Mouse (Mus musculus): ENCODE measurements around the gene Gtdc1. TPM values are rescaled to one million over a fixed set of nuclear protein-coding genes. Genes with fewer than 3 reads are reported as not detected.

Gtdc1 gene
- total and polyA plus RNA-seq, 2 experiments = 2.9 to 9.3 TPM

GRCm38 (mm10) chr2:44519236-44519635 is 408.2 kb downstream of the Gtdc1 start:
- WGBS = 78% methylated on average over 3 of the region's 3 CpGs

GRCm38 (mm10) chr2:44518085-44518484 is 409.4 kb downstream of the Gtdc1 start:
- Histone ChIP-seq H3K9ac (ENCODE audit: low read depth, low read length) (no peak overlapping the region), H3K27me3 (ENCODE audit: control insufficient read depth, insufficient read depth, low read length) (no peaks in the 10 kb centered on the region), H3K79me2 (ENCODE audit: control insufficient read depth, insufficient read depth, low read length) (no peaks in the 10 kb centered on the region), H3K4me3 (ENCODE audit: insufficient read depth, low read depth, low read length) (no peak overlapping the region), H3K4me1 (ENCODE audit: control insufficient read depth, insufficient read depth, low read length) (no peaks in the 10 kb centered on the region), H3K36me3 (ENCODE audit: control insufficient read depth, insufficient read depth, low read length) (no peaks in the 10 kb centered on the region), H3K27ac (replicated peaks; ENCODE audit: insufficient read depth, low read depth, low read length) (no peak overlapping the region)
- DNase-seq (ENCODE audit: extremely low read depth, low read depth, low spot score) = no peak
- no peak for TF ChIP-seq CTCF (IDR thresholded peaks at IDR 0.05; ENCODE audit: low read depth, low read length)
- no peak for TF ChIP-seq POLR2A (IDR thresholded peaks at IDR 0.05; ENCODE audit: extremely low read depth, insufficient read depth, low read length)
- 90% methylated on average over 4 of the region's 4 CpGs for WGBS

More at GRCm38 (mm10) chr2:44519236-44519635, 408.2 kb downstream of the Gtdc1 start:
- H3K27ac ChIP-seq (replicated peaks; ENCODE audit: insufficient read depth, low read depth, low read length) = no peak overlapping the region
- H3K79me2 ChIP-seq (ENCODE audit: control insufficient read depth, insufficient read depth, low read length) = no peaks in the 10 kb centered on the region
- no peak for DNase-seq (ENCODE audit: extremely low read depth, low read depth, low spot score)
- H3K9ac ChIP-seq (ENCODE audit: low read depth, low read length) = no peak overlapping the region
- TF ChIP-seq CTCF (IDR thresholded peaks at IDR 0.05; ENCODE audit: low read depth, low read length) = no peak
- no peak for TF ChIP-seq POLR2A (IDR thresholded peaks at IDR 0.05; ENCODE audit: extremely low read depth, insufficient read depth, low read length)
- H3K4me1 ChIP-seq (ENCODE audit: control insufficient read depth, insufficient read depth, low read length) = no peaks in the 10 kb centered on the region
- no peaks in the 10 kb centered on the region for H3K27me3 ChIP-seq (ENCODE audit: control insufficient read depth, insufficient read depth, low read length)
- H3K36me3 ChIP-seq (ENCODE audit: control insufficient read depth, insufficient read depth, low read length) = no peaks in the 10 kb centered on the region
- no peak overlapping the region for H3K4me3 ChIP-seq (ENCODE audit: insufficient read depth, low read depth, low read length)

Other genes starting within 250 kb of the Gtdc1 start
- 15.5 and 16.8 TPM in 2 replicates for gene Zeb2, start 189.7 kb upstream of the Gtdc1 start, total RNA-seq (2014; rRNA removed)
- gene Zeb2, start 189.7 kb upstream of the Gtdc1 start, polyA plus RNA-seq (2012; rRNA removed) = 1.7 and 4.9 TPM in 2 replicates